Mouse (Mus musculus): ENCODE data around the gene Was. TPM values are rescaled to one million over a fixed set of nuclear protein-coding genes. Genes with fewer than 3 reads are reported as not detected.
"Not testable (repeated sequence)": the region's sequence is repeated elsewhere in the genome, so short reads cannot be mapped to it uniquely, and the experiment has no call there.

Was gene
- polyA plus RNA-seq, 1 experiment from 2014 or later = 0.71 TPM

DNA sequence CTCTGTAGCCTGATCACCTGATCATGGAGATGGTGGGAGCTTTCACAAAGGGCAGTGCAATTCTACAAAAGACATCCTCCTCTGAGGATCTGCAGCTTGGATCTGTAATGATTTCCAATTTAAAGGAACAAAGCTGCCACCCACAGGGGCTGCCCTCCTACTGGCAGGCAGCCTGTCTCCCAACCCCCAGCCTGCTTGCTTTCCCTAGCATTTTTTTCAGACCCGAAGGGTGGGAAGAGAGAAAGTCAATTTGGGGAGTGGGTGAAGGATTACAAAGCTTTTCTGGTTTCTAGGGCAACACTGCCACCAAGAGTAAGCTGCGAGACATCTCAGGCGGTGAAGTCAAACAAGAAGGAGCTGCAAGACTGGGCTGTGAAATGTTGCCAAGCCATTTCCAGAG lies 10.7 kb upstream of the Was start:
- no peak overlapping the region for H3K9ac ChIP-seq
- 18% methylated on average over 3 of the region's 3 CpGs for WGBS
- no peak for ATAC-seq (ENCODE audit: insufficient number of reproducible peaks, low FRiP score, low TSS enrichment, low read depth)

DNA sequence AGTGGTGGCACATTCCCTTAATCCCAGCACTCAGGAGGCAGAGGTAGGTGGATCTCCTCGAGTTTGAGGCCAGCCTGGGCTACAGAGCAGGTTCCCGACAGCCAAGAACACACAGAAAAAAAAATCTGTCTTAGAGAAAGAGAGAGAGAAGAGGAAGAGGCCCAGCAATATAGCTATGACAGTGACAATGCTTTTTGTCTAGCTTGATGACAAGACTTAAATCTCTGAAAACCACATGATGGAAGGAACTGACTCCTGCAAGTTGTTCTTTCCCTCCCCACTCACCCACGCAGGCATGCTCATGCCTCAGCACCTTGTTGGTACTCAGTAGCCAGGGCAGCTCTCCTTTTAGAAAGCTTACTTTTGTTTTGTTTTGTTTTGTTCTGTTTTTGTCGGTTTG lies 9.1 kb upstream of the Was start:
- Histone ChIP-seq H3K36me3 (no peaks in the 10 kb centered on the region), H3K27me3 (no peaks in the 10 kb centered on the region), H3K9ac (no peak overlapping the region), H3K4me1 (no peaks in the 10 kb centered on the region), H3K27ac (replicated peaks) (no peak overlapping the region), H3K9me3 (replicated peaks) (no peaks in the 10 kb centered on the region), H3K4me2 (replicated peaks) (no peak overlapping the region), H3K4me3 (replicated peaks) (no peak overlapping the region)
- ATAC-seq (ENCODE audit: insufficient number of reproducible peaks, low FRiP score, low TSS enrichment, low read depth) = no peak
- 66% methylated on average over 4 of the region's 4 CpGs for WGBS

More for the DNA sequence above, 10.7 kb upstream of the Was start:
- Histone ChIP-seq H3K4me1 (no peaks in the 10 kb centered on the region), H3K4me3 (replicated peaks) (no peak overlapping the region), H3K27me3 (no peaks in the 10 kb centered on the region), H3K4me2 (replicated peaks) (no peak overlapping the region), H3K36me3 (no peaks in the 10 kb centered on the region), H3K9me3 (replicated peaks) (no peaks in the 10 kb centered on the region), H3K27ac (replicated peaks) (no peak overlapping the region)

DNA sequence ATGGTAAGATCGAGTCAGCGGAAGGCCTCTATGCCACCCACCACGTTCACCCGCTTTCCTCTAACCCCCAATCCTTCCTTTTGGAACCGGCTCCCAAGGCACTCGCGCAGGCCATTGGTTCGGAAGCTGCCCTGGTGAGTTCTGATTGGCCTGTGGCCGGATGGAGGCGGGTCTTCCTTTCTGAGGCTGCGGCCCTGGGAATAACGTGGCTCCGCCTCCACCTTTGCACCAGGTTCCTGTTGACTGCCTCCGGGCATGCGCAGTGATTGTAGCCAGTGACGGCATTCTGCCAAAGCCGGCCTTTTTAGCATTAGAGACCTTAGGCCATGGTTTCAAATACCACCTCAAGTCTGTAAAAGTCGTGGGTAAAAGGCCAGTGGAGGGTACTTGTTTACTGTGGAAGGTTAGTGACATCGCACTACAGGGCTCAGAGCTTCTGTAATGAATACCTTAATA lies 6.5 kb upstream of the Was start:
- peak overlapping the region; percentile 58; the same call in 1 of the 2 replicates for H3K27ac ChIP-seq (replicated peaks)
- H3K4me3 ChIP-seq (replicated peaks) = peak overlapping the region; percentile 30
- 15% methylated on average over 19 of the region's 19 CpGs for WGBS
- H3K9ac ChIP-seq = no peak overlapping the region
- no peaks in the 10 kb centered on the region for H3K4me1 ChIP-seq
- peak overlapping the region; percentile 36; the same call in 1 of the 2 replicates for H3K4me2 ChIP-seq (replicated peaks)
- no peaks in the 10 kb centered on the region for H3K9me3 ChIP-seq (replicated peaks)
- H3K27me3 ChIP-seq = no peaks in the 10 kb centered on the region
- ATAC-seq (ENCODE audit: insufficient number of reproducible peaks, low FRiP score, low TSS enrichment, low read depth) = peak; percentile 95
- no peaks in the 10 kb centered on the region for H3K36me3 ChIP-seq

DNA sequence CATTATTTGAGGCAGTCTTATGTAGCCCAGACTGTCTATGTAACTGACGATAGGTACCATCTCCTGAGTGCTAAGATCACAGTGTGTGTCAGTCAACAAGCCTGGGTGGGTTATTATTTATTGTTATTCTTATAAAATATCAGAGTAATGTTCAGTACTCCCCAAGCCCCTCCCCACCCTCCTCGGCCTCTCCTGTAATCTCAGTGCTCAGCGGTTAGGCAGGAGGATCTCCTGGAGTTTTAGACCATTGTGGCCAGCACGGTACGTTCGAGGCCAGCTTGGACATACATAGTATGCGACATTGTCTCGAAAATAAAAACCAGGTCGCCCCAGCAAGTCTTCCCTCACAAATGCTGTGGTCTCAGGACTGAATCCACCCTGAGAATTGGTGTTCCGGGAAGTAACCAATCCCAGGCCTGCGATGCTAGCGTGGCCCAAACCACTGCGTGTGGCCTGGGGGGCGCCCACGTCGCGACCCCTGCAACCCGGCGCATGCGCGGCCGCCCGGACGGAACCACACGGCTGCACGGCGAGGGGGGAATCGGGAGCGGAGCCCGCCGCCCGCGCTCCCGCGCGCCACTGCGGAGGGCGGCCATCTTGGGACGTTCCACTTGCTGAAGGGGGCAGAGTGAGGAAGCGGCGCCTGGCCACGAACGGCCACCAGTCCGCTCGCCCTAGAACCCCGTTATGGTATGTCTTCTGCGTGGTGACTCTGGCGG lies 5.9 kb upstream of the Was start:
- 13% methylated on average over 24 of the region's 48 CpGs for WGBS
- H3K9me3 ChIP-seq (replicated peaks); H3K27me3 ChIP-seq; H3K4me1 ChIP-seq; H3K36me3 ChIP-seq; H3K27ac ChIP-seq (replicated peaks); H3K9ac ChIP-seq: not testable (repeated sequence)
- Histone ChIP-seq H3K4me3 (replicated peaks) (peak overlapping the region; percentile 32), H3K4me2 (replicated peaks) (peak overlapping the region; percentile 36; the same call in 1 of the 2 replicates)
- peak; percentile 95 for ATAC-seq (ENCODE audit: insufficient number of reproducible peaks, low FRiP score, low TSS enrichment, low read depth)

DNA sequence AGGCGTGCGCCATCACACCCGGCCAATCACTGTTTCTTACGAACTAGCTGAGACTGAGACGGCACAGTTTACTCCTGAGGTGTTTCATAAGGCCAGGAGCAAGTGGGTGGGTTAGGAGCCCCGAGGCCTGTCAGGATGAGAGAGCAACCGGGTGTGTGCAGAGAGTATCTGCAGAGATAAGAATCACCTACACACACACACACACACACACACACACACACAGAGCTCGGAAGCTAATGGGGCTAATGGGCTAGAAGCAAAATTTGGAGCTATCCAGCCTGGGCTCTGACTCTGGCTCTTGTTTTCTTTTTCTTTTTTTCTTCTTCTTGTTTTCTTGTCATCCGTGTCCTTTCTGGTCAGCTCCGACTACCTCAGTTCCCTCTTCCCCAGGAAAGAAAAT lies 5.2 kb upstream of the Was start:
- 83% methylated on average over 10 of the region's 10 CpGs for WGBS
- Histone ChIP-seq H3K9me3 (replicated peaks) (no peaks in the 10 kb centered on the region), H3K4me1 (no peaks in the 10 kb centered on the region), H3K27me3 (no peaks in the 10 kb centered on the region), H3K9ac (no peak overlapping the region), H3K4me3 (replicated peaks) (peak overlapping the region; percentile 32), H3K4me2 (replicated peaks) (peak overlapping the region; percentile 33; the same call in 1 of the 2 replicates), H3K36me3 (no peaks in the 10 kb centered on the region), H3K27ac (replicated peaks) (no peak overlapping the region)
- no peak for ATAC-seq (ENCODE audit: insufficient number of reproducible peaks, low FRiP score, low TSS enrichment, low read depth)

DNA sequence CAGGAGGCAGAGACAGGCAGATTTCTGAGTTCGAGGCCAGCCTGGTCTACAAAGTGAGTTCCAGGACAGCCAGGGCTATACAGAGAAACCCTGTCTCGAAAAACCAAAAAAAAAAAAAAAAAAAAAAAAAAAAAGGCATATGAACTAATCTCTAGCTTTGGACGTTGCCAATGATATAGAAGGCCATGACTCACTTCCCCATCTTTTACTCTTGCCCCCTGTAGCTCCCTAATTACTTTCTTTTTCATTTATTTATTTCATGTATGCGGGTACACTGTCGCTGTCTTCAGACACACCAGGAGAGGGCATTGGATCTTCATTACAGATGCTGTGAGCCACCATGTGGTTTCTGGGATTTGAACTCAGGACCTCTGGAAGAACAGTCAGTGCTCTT lies 653 bp upstream of the Was start:
- ATAC-seq (ENCODE audit: insufficient number of reproducible peaks, low FRiP score, low TSS enrichment, low read depth); H3K36me3 ChIP-seq; H3K4me2 ChIP-seq (replicated peaks); H3K4me1 ChIP-seq; H3K9me3 ChIP-seq (replicated peaks); H3K27me3 ChIP-seq; H3K4me3 ChIP-seq (replicated peaks); H3K9ac ChIP-seq; H3K27ac ChIP-seq (replicated peaks): not testable (repeated sequence)
- 81% methylated on average over 4 of the region's 5 CpGs for WGBS

DNA sequence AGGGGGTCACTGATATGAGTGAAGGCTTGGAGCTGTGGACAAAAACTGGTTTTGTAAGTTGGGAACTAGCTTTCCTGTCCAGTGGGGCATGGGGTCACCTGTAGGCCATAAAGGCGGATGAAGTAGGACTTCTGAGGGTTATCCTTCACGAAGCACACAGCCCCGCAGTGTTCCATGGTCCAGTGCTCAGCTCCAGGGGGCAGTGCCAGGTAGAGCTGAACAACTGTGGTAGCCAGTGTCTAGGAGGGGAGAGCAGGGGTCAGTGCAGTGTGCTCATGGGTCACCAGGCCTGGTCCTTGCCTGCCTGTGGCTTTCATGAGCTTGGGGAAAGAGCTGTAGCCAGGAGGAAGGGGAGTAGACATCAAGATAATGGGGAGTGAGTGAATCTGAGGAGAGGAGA lies 552 bp downstream of the Was start:
- no peak for ATAC-seq (ENCODE audit: insufficient number of reproducible peaks, low FRiP score, low TSS enrichment, low read depth)
- Histone ChIP-seq H3K36me3 (no peaks in the 10 kb centered on the region), H3K9me3 (replicated peaks) (no peaks in the 10 kb centered on the region), H3K27ac (replicated peaks) (no peak overlapping the region), H3K4me1 (no peaks in the 10 kb centered on the region), H3K4me3 (replicated peaks) (no peak overlapping the region), H3K27me3 (no peaks in the 10 kb centered on the region), H3K9ac (no peak overlapping the region), H3K4me2 (replicated peaks) (no peak overlapping the region)
- 91% methylated on average over 3 of the region's 3 CpGs for WGBS

DNA sequence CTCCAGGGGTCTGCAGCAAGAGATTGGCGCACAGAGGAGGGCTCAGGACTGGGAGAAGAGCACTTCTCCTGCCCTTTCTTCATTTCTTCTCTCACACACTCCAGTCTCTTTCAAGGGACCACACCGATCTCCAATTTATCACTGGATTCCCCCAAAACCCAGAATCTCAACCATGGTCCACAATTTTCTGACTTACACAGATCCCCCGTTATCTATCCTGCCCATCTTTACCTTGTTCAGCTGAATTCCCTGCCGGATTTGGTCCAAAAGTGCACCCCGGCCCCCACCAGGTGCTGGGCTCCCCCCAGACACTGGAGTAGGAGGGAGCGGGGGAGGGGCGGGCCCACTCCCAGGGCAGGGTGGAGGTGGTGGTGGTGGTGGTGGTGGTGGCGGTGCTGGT lies 4.7 kb downstream of the Was start:
- no peak overlapping the region for H3K27ac ChIP-seq (replicated peaks)
- no peaks in the 10 kb centered on the region for H3K36me3 ChIP-seq
- no peaks in the 10 kb centered on the region for H3K27me3 ChIP-seq
- no peaks in the 10 kb centered on the region for H3K9me3 ChIP-seq (replicated peaks)
- H3K9ac ChIP-seq = no peak overlapping the region
- no peaks in the 10 kb centered on the region for H3K4me1 ChIP-seq
- no peak for ATAC-seq (ENCODE audit: insufficient number of reproducible peaks, low FRiP score, low TSS enrichment, low read depth)
- no peak overlapping the region for H3K4me3 ChIP-seq (replicated peaks)
- 79% methylated on average over 8 of the region's 8 CpGs for WGBS
- H3K4me2 ChIP-seq (replicated peaks) = no peak overlapping the region

DNA sequence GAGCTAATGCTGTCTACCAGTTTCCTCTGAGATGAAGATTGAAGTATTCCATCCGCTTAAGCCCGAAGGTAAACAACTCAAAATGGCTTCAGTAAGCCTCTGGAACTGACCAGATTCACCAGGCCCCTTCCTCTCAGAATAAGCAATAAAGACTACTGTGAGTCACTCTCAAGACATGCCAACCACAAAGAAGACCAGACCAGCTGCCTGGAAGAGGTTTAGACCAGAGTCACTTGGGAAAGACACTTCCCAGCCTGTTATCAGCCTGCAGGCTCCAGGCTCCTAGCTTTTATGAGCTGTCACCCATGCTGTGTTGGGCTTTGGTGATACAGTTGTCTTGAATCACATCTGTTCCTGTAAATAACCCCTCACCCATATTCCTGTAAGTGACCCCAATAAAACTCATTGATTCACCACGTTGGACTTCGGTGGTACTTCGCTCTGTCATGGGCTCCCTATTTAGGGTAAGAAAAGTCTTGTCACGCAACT lies 5.5 kb downstream of the Was start:
- Histone ChIP-seq H3K4me3 (replicated peaks) (no peak overlapping the region), H3K9me3 (replicated peaks) (no peaks in the 10 kb centered on the region), H3K27me3 (no peaks in the 10 kb centered on the region), H3K27ac (replicated peaks) (no peak overlapping the region), H3K36me3 (no peaks in the 10 kb centered on the region), H3K4me1 (no peaks in the 10 kb centered on the region), H3K9ac (no peak overlapping the region), H3K4me2 (replicated peaks) (no peak overlapping the region)
- ATAC-seq (ENCODE audit: insufficient number of reproducible peaks, low FRiP score, low TSS enrichment, low read depth) = no peak
- WGBS = 89% methylated on average over 6 of the region's 6 CpGs

DNA sequence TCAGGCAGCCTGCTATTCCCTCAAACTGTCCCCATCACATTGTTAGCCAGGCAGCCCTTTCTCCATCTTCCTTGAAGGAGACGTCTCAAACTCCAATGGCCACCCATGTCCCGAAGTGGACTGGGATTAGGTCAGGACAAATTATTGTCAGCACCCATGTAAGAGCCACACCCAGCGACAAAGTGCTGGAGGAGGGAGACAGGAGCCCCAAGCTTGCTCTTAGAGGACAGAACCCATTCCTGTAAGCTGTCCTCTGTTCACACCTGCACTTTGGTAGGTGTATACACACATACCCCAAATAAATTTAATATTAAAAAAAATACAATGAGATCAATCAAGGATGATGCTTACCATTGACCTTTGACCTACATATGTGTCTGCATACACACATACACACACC lies 15.2 kb downstream of the Was start:
- Histone ChIP-seq H3K4me2 (replicated peaks) (peak overlapping the region; percentile 48), H3K9ac (peak overlapping the region; percentile 6; the same call in 1 of the 2 replicates), H3K27ac (replicated peaks) (0 out of 2 replicates have a peak overlapping the region, but pooled peaks have one; percentile 5), H3K4me3 (replicated peaks) (peak overlapping the region; percentile 59), H3K9me3 (replicated peaks) (no peaks in the 10 kb centered on the region), H3K36me3 (peaks cover 6% of the 10 kb centered on the region; the same call in 1 of the 2 replicates), H3K27me3 (no peaks in the 10 kb centered on the region), H3K4me1 (no peaks in the 10 kb centered on the region)
- WGBS = 24% methylated on average over 3 of the region's 3 CpGs
- ATAC-seq (ENCODE audit: insufficient number of reproducible peaks, low FRiP score, low TSS enrichment, low read depth) = no peak

DNA sequence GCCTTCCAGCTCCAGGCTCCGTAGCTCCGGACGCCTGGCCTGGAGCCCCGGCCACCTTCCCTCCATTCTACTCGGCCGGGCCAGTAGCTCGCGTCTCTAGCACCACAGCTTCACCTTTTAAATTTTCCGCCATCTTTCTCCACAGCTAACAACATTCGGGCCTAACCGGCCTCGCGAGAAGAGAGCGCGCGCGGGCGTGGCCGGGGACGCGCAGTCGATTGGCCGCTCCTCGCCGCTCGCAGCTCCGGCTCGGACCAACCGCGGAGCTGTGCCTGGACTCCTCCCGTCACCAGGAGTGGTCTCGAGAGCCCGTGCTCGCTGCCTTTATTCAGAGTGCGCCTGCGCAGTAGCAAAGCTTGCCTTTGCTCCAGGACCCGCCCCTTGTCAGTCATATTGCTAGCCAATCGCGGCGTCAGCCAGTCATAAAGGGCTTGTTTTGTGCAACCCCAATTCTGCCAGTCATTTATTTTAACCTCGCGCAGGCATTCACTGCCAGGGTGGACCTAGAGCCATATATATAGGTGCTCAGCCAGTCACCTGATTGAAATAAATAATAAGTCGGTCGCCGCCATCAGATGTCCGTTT lies 15.8 kb downstream of the Was start, which contains the start of gene Suv39h1:
Gene Suv39h1 (minus strand): TSS at position 331 of the 585 bp plus-strand sequence.
- peak; percentile 98 for ATAC-seq (ENCODE audit: insufficient number of reproducible peaks, low FRiP score, low TSS enrichment, low read depth)
- Histone ChIP-seq H3K9ac (peak within 1 kb of the TSS; percentile 45), H3K4me1 (no peaks in the 10 kb centered on the region), H3K9me3 (replicated peaks) (no peaks in the 10 kb centered on the region), H3K36me3 (peaks cover 6% of the 10 kb centered on the region; the same call in 1 of the 2 replicates), H3K4me3 (replicated peaks) (peak within 1 kb of the TSS; percentile 59), H3K27me3 (no peaks in the 10 kb centered on the region), H3K27ac (replicated peaks) (peak within 1 kb of the TSS; percentile 90), H3K4me2 (replicated peaks) (peak within 1 kb of the TSS; percentile 48)
- WGBS = 22% methylated on average over 44 of the region's 46 CpGs

Measured in embryonic facial prominence, embryonic 15.5 days (tissue).